Mouse (Mus musculus) intestine, embryonic 14.5 days (tissue): ENCODE measurements around the gene Gm43951. TPM values are rescaled to one million over a fixed set of nuclear protein-coding genes. Genes with fewer than 3 reads are reported as not detected.
"Not testable (repeated sequence)": the region's sequence is repeated elsewhere in the genome, so short reads cannot be mapped to it uniquely, and the experiment has no call there.

Source experiments
- ATAC-seq: fragments of 200-750 bp; cut with Nextera tagmentation; replicated peaks from 2 replicates; pipeline ENCODE4 v1.8.0; 2017; ENCODE audit warnings: low read depth, moderate number of reproducible peaks, moderate TSS enrichment, moderate library complexity; ENCODE audit not compliant: low FRiP score, low TSS enrichment
- DNase-seq: peaks from one replicate; pipeline ENCODE4 v3.0.0-alpha.2; 2018; ENCODE audit warnings: low spot score
- H3K27ac ChIP-seq: fragments of 300-500 bp; sonication (generic); 2 replicates; pipeline ENCODE4 v1.5.1; 2014; ENCODE audit warnings: low read depth, mild to moderate bottlenecking, control low read depth
- H3K27me3 ChIP-seq: fragments of 300-500 bp; sonication (generic); replicated peaks from 2 replicates; pipeline ENCODE4 v1.6.1; 2014; ENCODE audit warnings: low read length, control low read depth; ENCODE audit not compliant: control insufficient read depth, insufficient read depth
- H3K36me3 ChIP-seq: fragments of 300-500 bp; sonication (generic); 2 replicates; pipeline ENCODE4 v1.6.1; 2014; ENCODE audit warnings: low read length, control low read depth; ENCODE audit not compliant: control insufficient read depth, insufficient read depth
- H3K4me1 ChIP-seq: fragments of 300-500 bp; sonication (generic); replicated peaks from 2 replicates; pipeline ENCODE4 v1.6.1; 2014; ENCODE audit warnings: low read length, control low read depth, mixed read lengths; ENCODE audit not compliant: control insufficient read depth, insufficient read depth
- H3K4me2 ChIP-seq: fragments of 300-500 bp; sonication (generic); 2 replicates; pipeline ENCODE4 v1.6.1; 2014; ENCODE audit warnings: low read length
- H3K4me3 ChIP-seq: fragments of 300-500 bp; sonication (generic); 2 replicates; pipeline ENCODE4 v1.5.1; 2014; ENCODE audit warnings: low read depth, low read length, control low read depth, mixed read lengths
- H3K9ac ChIP-seq: fragments of 300-500 bp; sonication (generic); 2 replicates; pipeline ENCODE4 v1.6.1; 2014; ENCODE audit warnings: mild to moderate bottlenecking, low read length
- H3K9me3 ChIP-seq: fragments of 300-500 bp; sonication (generic); 2 replicates; pipeline ENCODE4 v1.6.1; 2016; ENCODE audit warnings: low read length, control low read depth; ENCODE audit not compliant: control insufficient read depth
- WGBS: fragments of 180-500 bp; shearing (Covaris S2); extraction: QIAGEN DNeasy Blood & Tissue Kit; methylation state at CpG from one replicate; pipeline ENCODE4 v1.1.7; 2014; 5-methylcytosine and 5-hydroxymethylcytosine counted together
- polyA plus RNA-seq: library from polyadenylated mRNA; unstranded; fragments of >200 nt; fragmentation: Nextera tagmentation; extraction: Ambion mirVana; gene quantifications from 2 replicates; pipeline ENCODE4 v1.2.1, GENCODE M21; 2014

Gm43951 gene
- polyA plus RNA-seq, 1 experiment from 2014 or later = 0.08 TPM

GRCm38 (mm10) chr11:72184252-72184651 is 22.4 kb downstream of the Gm43951 start:
- DNase-seq = no peak
- peaks cover 38% of the 10 kb centered on the region for H3K36me3 ChIP-seq
- 54% methylated on average over 4 of the region's 4 CpGs for WGBS

DNA sequence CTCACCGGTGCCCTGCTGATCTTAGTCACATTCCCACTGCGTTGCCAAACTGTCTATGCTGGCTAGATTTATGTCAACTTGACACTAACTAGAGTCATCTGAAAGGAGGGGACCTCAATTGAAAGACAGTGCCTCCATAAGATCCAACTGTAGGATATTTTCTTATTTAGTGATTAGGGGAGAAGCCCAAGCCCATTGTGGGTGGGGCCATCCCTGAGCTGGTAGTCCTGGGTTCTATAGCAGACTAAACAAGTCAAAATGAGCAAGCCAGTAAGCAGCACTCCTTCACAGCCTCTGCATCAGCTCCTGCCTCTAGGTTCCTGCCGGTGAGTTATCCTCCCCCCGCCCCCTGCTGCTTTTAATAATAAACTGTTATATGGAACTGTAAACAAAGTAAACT is 25.5 kb downstream of the Gm43951 start:
- Histone ChIP-seq H3K9ac (no peak overlapping the region), H3K9me3 (no peaks in the 10 kb centered on the region), H3K4me3 (no peak overlapping the region), H3K27me3 (no peaks in the 10 kb centered on the region), H3K4me2 (no peak overlapping the region), H3K36me3 (peaks cover 45% of the 10 kb centered on the region), H3K4me1 (no peaks in the 10 kb centered on the region), H3K27ac (no peak overlapping the region)
- DNase-seq (no peak), ATAC-seq (no peak)
- 86% methylated on average over 4 of the region's 4 CpGs for WGBS

More at GRCm38 (mm10) chr11:72184252-72184651, 22.4 kb downstream of the Gm43951 start:
- no peak for ATAC-seq
- H3K9me3 ChIP-seq = no peaks in the 10 kb centered on the region
- H3K4me1 ChIP-seq = no peaks in the 10 kb centered on the region
- no peaks in the 10 kb centered on the region for H3K27me3 ChIP-seq
- H3K9ac ChIP-seq = no peak overlapping the region
- no peak overlapping the region for H3K4me3 ChIP-seq
- no peak overlapping the region for H3K27ac ChIP-seq
- no peak overlapping the region for H3K4me2 ChIP-seq

- Histone ChIP-seq H3K36me3 (peaks cover 50% of the 10 kb centered on the region), H3K4me1 (no peaks in the 10 kb centered on the region), H3K4me2 (no peak overlapping the region), H3K9ac (no peak overlapping the region), H3K27ac (no peak overlapping the region), H3K4me3 (no peak overlapping the region), H3K9me3 (no peaks in the 10 kb centered on the region), H3K27me3 (no peaks in the 10 kb centered on the region)
- WGBS = 90% methylated on average over 5 of the region's 5 CpGs
- DNase-seq (no peak), ATAC-seq (no peak)
These were observed 26.1 kb downstream of the Gm43951 start for GRCm38 (mm10) chr11:72180556-72180955.

DNA sequence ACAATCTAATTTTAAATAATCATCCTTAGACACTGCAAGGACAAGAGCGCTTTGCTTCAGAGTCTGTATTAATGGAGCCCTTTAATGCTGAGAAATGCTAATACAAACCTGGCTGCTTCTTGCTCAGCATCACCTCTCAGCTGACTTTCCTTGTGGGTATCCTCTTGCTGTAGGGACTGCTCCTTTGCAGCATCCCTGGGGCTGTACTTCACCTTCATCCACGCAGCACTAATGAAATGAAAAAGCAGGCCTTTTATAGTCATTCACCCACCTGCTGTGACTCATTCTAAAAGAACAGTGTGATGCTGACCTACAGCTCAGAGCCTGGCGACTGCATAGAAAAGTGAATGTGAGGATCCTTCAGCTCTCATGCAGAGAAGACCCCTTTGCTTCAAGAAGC is 30.1 kb downstream of the Gm43951 start:
- H3K4me1 ChIP-seq = no peaks in the 10 kb centered on the region
- ATAC-seq = no peak
- H3K27ac ChIP-seq = no peak overlapping the region
- WGBS = 68% methylated on average over 3 of the region's 3 CpGs
- no peak for DNase-seq
- H3K4me2 ChIP-seq = no peak overlapping the region
- peaks cover 78% of the 10 kb centered on the region for H3K36me3 ChIP-seq
- no peak overlapping the region for H3K4me3 ChIP-seq
- no peaks in the 10 kb centered on the region for H3K9me3 ChIP-seq
- H3K27me3 ChIP-seq = no peaks in the 10 kb centered on the region
- H3K9ac ChIP-seq = no peak overlapping the region

GRCm38 (mm10) chr11:72175966-72176365 is 30.7 kb downstream of the Gm43951 start:
- H3K27me3 ChIP-seq = no peaks in the 10 kb centered on the region
- no peak overlapping the region for H3K4me2 ChIP-seq
- H3K4me1 ChIP-seq = no peaks in the 10 kb centered on the region
- ATAC-seq = no peak
- no peaks in the 10 kb centered on the region for H3K9me3 ChIP-seq
- no peak overlapping the region for H3K9ac ChIP-seq
- H3K4me3 ChIP-seq = no peak overlapping the region
- 90% methylated on average over 5 of the region's 5 CpGs for WGBS
- peaks cover 76% of the 10 kb centered on the region for H3K36me3 ChIP-seq
- no peak for DNase-seq
- H3K27ac ChIP-seq = no peak overlapping the region

DNA sequence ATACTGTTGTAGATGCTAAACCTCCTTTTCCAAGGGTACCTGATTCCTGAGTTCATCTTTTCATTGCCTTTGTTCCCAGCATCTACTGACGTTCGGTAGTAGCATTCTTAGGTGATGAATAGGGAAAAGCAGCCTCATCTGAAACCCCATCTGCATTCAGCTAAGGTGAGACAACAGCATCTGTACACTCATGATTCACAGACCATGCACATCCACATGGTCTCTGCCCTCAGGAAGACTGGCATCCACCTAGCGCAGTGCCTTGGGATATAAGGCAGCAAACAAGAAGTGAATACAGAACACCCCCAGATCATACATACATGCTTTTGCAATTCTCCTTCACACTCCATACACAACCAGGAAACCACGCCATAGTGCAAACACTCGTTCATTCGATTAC is 31.9 kb downstream of the Gm43951 start:
- H3K4me2 ChIP-seq = no peak overlapping the region
- no peaks in the 10 kb centered on the region for H3K9me3 ChIP-seq
- no peaks in the 10 kb centered on the region for H3K4me1 ChIP-seq
- WGBS = 97% methylated on average over 6 of the region's 6 CpGs
- H3K9ac ChIP-seq = no peak overlapping the region
- DNase-seq (no peak), ATAC-seq (no peak)
- peaks cover 78% of the 10 kb centered on the region for H3K36me3 ChIP-seq
- H3K27me3 ChIP-seq = no peaks in the 10 kb centered on the region
- no peak overlapping the region for H3K4me3 ChIP-seq
- H3K27ac ChIP-seq = no peak overlapping the region

- no peak overlapping the region for H3K9ac ChIP-seq
- no peak overlapping the region for H3K4me3 ChIP-seq
- ATAC-seq = no peak
- 87% methylated on average over 5 of the region's 5 CpGs for WGBS
- no peak overlapping the region for H3K27ac ChIP-seq
- no peak overlapping the region for H3K4me2 ChIP-seq
- DNase-seq = no peak
- H3K36me3 ChIP-seq = peaks cover 84% of the 10 kb centered on the region
- no peaks in the 10 kb centered on the region for H3K9me3 ChIP-seq
- H3K4me1 ChIP-seq = no peaks in the 10 kb centered on the region
- H3K27me3 ChIP-seq = no peaks in the 10 kb centered on the region
These were observed 33.1 kb downstream of the Gm43951 start for GRCm38 (mm10) chr11:72173506-72173905.

GRCm38 (mm10) chr11:72171906-72172305 is 34.7 kb downstream of the Gm43951 start:
- WGBS = 69% methylated on average over 4 of the region's 4 CpGs

DNA sequence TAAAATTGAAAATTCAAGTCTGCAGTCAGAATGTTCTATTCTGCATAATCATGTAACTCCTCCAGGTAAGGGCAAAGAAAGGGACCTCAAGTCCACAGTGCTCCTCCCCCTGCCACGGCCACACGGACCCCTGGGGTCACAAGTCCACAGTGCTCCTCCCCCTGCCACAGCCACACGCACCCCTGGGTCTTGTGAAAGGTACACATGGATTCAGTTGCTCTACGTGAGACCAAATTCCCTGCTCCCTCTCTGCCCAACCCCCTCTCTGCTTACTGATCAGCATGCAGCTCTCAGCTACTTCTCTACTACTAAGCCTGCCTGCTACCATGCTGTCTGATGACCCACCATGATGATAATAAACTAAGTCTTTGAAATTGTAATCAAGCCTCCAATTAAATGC is 36.8 kb downstream of the Gm43951 start:
- Histone ChIP-seq H3K9ac (no peak overlapping the region), H3K27ac (no peak overlapping the region), H3K9me3 (no peaks in the 10 kb centered on the region), H3K4me3 (no peak overlapping the region), H3K4me2 (no peak overlapping the region), H3K4me1 (no peaks in the 10 kb centered on the region), H3K27me3 (no peaks in the 10 kb centered on the region), H3K36me3 (peaks cover 81% of the 10 kb centered on the region)
- peak; percentile 16 for DNase-seq
- ATAC-seq = no peak
- 81% methylated on average over 4 of the region's 4 CpGs for WGBS

More at GRCm38 (mm10) chr11:72171906-72172305, 34.7 kb downstream of the Gm43951 start:
- H3K27me3 ChIP-seq, H3K4me3 ChIP-seq, ATAC-seq, H3K27ac ChIP-seq, H3K9ac ChIP-seq, H3K4me2 ChIP-seq, H3K9me3 ChIP-seq, H3K4me1 ChIP-seq: not testable (repeated sequence)
- peaks cover 82% of the 10 kb centered on the region for H3K36me3 ChIP-seq
- DNase-seq = peak; percentile 43
